Mouse (Mus musculus) erythroid progenitor cell, adult 5-6 weeks (primary cell): ENCODE results near the gene Dtnb. TPM values are rescaled to one million over a fixed set of nuclear protein-coding genes. Genes with fewer than 3 reads are reported as not detected.

Experiments
- ATAC-seq: replicated peaks from 2 replicates; pipeline ENCODE4 v1.8.0; 2016; ENCODE audit warnings: moderate number of reproducible peaks, mild to moderate bottlenecking, moderate TSS enrichment, inconsistent platforms; ENCODE audit not compliant: poor library complexity, low FRiP score, severe bottlenecking
- total RNA-seq, 2 experiments: library from RNA; stranded (forward) in 1 of 2; stranded (reverse) in 1 of 2; fragments of 150-400 nt in 1 of 2; fragments of 186-747, 209-891 nt in 1 of 2; gene quantifications; 2 replicates each; pipeline versions ENCODE4 v1.2.3 to v1.2.4; 2015 to 2017; ENCODE audit warnings: low replicate concordance in 2 of 2

The Dtnb gene
- total RNA-seq, 2 experiments from 2014 or later, result 72.1 to 101 TPM

GRCm38 (mm10) chr12:3760876-3761590, 188.9 kb downstream of the Dtnb start:
- ATAC-seq, result no peak

DNA sequence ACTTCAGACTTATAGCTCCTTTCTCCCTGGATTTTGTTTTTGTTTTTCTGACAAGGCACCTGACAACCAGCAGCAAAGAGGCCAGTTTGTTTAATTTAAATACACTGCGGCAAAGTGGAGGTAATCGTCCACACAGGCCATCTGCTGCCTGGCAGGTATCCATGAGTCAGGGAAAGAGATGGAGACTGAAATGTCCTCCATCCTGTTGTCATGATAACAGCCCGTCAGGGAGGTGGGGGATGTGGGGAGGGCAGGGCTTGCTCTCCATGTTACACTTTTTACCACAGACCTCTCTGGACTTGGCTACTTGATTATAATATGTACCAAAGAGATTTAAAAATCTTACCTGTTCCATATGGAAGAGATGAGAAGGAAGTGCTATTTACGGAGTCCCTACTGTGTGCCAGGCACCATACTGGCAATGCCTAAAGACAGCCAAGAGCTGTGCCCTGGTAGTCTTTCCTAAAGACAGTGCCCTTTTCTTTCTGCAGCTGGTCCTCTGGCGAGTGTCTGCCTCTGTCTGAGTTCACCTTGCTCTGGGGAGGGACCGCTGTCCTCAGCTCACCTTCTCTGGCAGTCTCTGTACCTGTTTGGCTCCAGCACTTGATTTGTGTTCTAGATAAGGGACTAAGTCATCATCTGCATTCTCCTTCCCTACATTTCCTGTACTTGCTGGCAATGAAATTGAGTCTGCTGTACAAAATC, 189.6 kb downstream of the Dtnb start:
- ATAC-seq, result no peak

- ATAC-seq, result no peak
Measured at GRCm38 (mm10) chr12:3764191-3764804, 192.1 kb downstream of the Dtnb start.

GRCm38 (mm10) chr12:3767360-3767759, 195.2 kb downstream of the Dtnb start:
- ATAC-seq, result no peak

GRCm38 (mm10) chr12:3768391-3768790, 196.2 kb downstream of the Dtnb start:
- no peak for ATAC-seq

GRCm38 (mm10) chr12:3770546-3770945, 198.4 kb downstream of the Dtnb start:
- no peak for ATAC-seq

GRCm38 (mm10) chr12:3771080-3771479, 198.9 kb downstream of the Dtnb start:
- ATAC-seq, result no peak

GRCm38 (mm10) chr12:3773643-3774042, 201.5 kb downstream of the Dtnb start:
- no peak for ATAC-seq

- no peak for ATAC-seq
Measured at GRCm38 (mm10) chr12:3776015-3776414, 203.8 kb downstream of the Dtnb start.

DNA sequence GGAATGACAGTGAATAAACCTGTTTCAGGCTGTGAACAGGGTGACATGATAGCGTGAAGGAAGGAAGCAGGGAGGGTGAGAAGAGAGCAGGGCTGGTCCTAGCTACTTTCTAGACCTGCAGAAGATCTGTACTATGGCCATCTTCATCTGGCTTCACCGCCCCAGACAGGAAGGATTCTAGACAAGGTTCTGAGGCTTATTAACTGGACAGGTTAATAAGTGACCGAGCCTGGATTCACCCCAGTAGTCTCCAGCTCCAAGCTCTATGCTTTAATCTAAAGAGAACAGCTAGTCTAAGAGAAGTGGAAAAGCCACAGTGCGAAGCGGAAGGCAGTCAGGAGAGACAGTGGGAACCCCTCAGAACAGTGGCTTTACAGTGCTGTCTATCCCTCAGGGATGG, 205.5 kb downstream of the Dtnb start:
- no peak for ATAC-seq

- no peak for ATAC-seq
Measured at GRCm38 (mm10) chr12:3778286-3778685, 206.1 kb downstream of the Dtnb start.

GRCm38 (mm10) chr12:3779639-3780038, 207.5 kb downstream of the Dtnb start:
- ATAC-seq, result no peak

DNA sequence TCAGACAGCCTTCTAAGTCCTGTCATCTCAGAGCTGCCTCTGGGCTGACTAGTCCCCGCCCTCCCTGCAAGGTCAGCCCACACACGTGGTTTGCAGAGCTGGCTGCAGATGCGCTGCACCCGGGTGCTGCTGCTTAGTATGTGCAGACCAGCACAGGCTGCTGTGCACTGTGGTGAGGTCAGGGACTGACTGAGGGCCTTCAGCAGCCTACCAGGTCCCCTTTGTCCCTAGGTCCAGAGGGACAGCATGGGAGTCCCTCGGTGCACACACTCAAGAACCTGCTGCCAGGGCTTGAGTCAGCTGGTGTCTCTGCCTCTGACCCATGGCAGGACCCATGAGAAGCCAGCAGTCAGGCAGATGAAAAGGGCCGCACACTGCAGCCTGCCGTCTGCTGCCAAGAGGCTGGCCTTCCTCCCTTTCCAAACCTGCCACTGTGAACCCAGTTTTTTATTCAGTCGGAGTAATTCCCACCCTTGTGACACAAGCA, 208.3 kb downstream of the Dtnb start:
- no peak for ATAC-seq

DNA sequence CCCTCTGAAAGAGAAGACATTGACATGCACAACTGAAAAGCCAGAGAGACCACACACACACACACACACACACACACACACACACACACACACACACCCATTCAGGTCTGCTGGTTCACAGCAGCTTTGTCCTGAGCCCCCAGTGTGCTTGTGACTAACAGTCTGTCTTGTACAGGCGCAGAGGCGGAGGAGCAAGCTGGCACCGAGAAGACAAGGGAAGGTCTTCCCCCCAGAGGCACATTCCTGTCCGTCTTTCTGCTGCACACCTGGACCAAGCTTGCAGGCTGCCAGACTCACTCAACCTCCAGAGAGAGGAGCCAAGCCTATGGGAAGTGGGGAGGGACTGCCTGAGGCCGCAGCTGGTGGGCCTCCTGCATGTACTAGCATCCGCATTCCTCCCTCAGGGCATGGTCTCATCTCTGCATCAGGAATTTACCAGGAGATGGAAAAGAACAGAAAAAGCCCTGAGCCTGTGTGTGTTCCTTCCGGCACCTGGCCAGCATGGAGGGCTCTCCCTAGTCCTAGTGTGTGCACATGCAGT, 208.8 kb downstream of the Dtnb start:
- ATAC-seq, result no peak

DNA sequence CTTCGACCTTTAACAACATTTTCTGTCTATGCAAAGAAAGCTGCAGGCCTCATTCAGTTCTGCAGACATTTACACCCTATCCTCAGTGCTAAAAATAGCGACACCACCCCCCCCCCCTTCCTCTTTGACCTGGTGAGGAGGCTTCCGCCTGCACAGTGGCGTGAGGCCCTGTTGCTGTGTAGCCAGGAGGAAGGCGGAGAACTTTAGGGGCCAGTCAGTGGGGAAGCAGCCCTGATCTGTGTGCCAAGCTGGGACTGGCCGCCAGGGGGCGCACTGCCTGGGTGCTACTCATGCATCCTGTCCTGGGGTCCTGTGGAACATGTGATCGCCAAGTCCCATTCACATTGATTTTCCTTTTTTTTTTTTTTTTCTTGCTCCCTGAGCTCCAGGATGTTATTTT, 209.3 kb downstream of the Dtnb start:
- ATAC-seq, result peak; percentile 70; the same call in 1 of the 2 replicates

DNA sequence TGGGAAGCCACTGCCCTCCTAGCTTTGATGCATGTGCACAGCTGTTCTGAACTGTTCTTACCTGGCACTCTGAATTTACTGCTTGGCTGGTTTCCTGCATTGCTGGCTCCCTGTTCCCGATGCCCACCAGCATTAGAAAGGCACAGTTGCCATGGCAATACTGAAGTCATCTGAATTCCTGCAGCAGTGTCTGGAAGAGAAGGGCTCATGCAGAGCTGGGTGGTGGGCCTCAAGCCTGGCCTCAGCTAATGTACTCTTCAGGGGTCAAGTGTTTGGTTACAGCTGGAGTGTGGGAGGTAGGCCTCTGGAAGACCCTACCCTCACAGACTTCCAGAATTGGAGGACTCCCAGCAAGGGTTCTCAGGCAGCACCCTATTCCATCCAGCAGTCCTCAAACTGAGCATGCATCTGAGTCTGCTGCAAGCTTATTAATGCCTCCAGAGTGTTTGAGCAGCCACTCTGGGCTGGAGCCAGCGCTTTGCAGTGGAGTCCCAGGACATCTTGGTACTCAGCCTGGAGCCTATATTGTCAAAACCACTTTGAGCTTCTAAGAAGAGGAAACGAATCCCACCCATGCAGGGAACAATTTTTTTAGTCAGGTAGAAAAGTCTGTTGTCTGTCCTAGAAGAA, 211.1 kb downstream of the Dtnb start:
- no peak for ATAC-seq

GRCm38 (mm10) chr12:3784258-3784657, 212.1 kb downstream of the Dtnb start:
- no peak for ATAC-seq

DNA sequence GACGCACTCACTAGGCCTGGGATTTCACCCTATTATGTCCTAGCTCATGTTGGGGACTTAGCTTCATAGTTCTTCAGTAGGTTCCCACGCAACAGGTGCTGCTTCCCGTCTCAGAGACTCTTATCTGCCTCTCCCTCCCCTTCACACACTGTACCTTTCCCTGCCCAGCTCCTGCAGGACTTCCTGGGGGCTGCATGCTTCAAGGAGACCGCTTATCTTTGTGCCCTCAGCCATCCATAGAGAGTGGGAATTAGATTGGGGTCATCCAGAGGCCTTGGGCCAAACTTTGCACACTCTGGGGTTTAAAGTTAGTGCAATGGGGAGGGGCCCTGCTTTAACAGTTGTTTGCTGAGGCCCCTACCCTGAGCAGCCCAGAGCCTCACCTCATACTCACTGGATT, 212.5 kb downstream of the Dtnb start:
- ATAC-seq, result no peak

DNA sequence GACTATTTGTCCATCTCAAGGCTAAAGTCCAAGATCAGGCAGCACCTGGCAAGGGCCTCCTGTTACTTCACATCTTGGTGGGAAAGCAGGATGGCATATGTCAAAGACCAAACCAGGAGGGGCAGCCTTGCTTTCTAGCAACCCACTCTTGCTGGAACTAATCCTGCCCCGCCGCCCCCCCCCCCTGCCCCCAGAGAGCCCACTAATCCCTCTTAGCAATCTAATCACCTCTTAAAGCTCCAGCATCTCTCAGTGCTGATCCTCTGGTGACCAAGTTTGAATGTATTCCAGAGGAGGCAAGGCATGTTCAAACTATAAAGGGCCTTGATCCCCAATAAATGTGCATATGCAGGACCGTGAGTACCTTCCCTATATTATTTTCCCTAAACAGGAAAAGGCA, 214.9 kb downstream of the Dtnb start:
- ATAC-seq, result no peak

DNA sequence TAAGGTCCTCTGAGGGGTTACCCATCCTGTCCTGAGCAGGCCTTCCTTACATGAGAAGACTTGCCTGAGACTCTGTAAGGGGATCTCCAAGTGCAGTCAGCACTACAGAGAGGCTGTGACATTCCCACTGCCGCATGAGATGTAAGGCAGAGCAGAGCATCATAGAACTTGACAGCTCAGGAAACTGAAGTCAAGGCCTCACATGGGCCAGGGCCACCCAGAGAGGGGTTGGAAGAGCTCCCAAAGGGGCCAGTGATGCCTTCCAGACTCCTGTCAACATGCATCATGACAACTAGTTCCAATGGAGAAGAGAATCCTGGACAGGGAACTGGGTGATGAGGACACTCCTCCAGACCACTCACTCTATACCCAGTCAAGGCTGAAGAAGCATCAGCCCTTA, 215.4 kb downstream of the Dtnb start:
- no peak for ATAC-seq
